In the genomic region with DNA sequence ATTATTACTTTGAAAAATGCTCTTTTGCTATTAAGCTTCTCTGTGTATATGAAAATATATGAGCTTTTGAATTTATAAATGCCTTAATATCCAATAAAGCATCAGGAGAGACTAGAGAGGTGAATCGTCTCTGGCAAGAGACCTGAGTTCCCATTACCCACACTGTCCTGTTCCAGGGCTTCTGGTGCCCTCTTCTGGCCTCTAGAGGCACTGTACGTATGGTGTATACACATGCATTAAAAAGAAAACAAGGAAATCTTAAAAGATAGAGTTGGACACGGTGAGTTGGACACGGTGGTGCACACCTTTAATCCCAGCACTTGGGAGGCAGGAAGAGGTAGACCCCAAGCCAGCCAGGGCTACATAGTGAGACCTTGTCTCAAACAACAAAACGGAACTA, we compare ENCODE assay signal across 9 mouse cellular contexts. TPM values are rescaled to one million over a fixed set of nuclear protein-coding genes. Genes with fewer than 3 reads are reported as not detected.
DNase-seq lines count a peak whose midpoint lies in the region; ATAC-seq and TF ChIP-seq lines count a peak whose summit lies in the region.
"Had no signal": no experiment of that assay in that cellular context is flagged by ENCODE, and none has a peak within 500 bp of the region (broad histone marks: within the 10 kb centered on the region; RNA-seq: fewer than 3 reads in every experiment).

No protein-coding gene starts in this region.

- H3K4me3 ChIP-seq in heart, embryonic 12.5 days: no peak overlapping the region
- no peak overlapping the region for H3K4me3 ChIP-seq in ES-E14 (ENCODE audit: insufficient read depth in 1 of 2, low read depth in 1 of 2, low read length in 2 of 2, poor library complexity in 1 of 2, severe bottlenecking in 1 of 2)
- no peak overlapping the region for H3K4me3 ChIP-seq in cortical plate, adult 2 months (ENCODE audit: insufficient read depth, low read length)
- H3K4me3 ChIP-seq in midbrain, embryonic 12.5 days: no peak overlapping the region
- H3K4me3 ChIP-seq: limb, embryonic 12.5 days had no signal

- no peak overlapping the region for H3K27ac ChIP-seq in heart, embryonic 12.5 days (ENCODE audit: poor library complexity, severe bottlenecking)
- no peak overlapping the region for H3K27ac ChIP-seq in ES-E14 (ENCODE audit: insufficient read depth, low read depth, low read length, poor library complexity, severe bottlenecking)
- H3K27ac ChIP-seq in cortical plate, adult 2 months (ENCODE audit: insufficient read depth, low read length): no peak overlapping the region
- no peak overlapping the region for H3K27ac ChIP-seq in midbrain, embryonic 12.5 days (replicated peaks)
- H3K27ac ChIP-seq: limb, embryonic 12.5 days had no signal

- ATAC-seq in heart, embryonic 12.5 days (ENCODE audit: insufficient number of reproducible peaks, low FRiP score): peak; percentile 63; the same call in 1 of the 2 replicates
- ATAC-seq in granulocyte monocyte progenitor cell, adult 5-6 weeks (replicated peaks; ENCODE audit: poor library complexity, severe bottlenecking): peak; percentile 96
- ATAC-seq in midbrain, embryonic 12.5 days (ENCODE audit: low FRiP score, low read depth): 0 out of 2 replicates have a peak, but pooled peaks have one; percentile 12

- intact Hi-C loops in left cerebral cortex, postnatal 14 days (cut with DNase I): no loop called here

- no peak for DNase-seq in heart, adult 11 months
- peak; percentile 78 for DNase-seq in ES-E14 (ENCODE audit: low read depth, low spot score)
- peak; percentile 59 to 66 for DNase-seq in left cerebral cortex, postnatal 14 days (ENCODE audit: low spot score in 2 of 2)
- peak; percentile 58 to 83 for DNase-seq in spleen, postnatal 4 days (ENCODE audit: low spot score in 2 of 2)

- WGBS in heart, embryonic 12.5 days: 35% methylated on average over 5 of the region's 5 CpGs
- WGBS in midbrain, embryonic 12.5 days: 36% methylated on average over 5 of the region's 5 CpGs

- TF ChIP-seq POLR2A in cortical plate, adult 2 months (IDR thresholded peaks at IDR 0.05; ENCODE audit: extremely low read depth, insufficient read depth, low read length): no peak

- no peaks in the 10 kb centered on the region for H3K9me3 ChIP-seq in heart, embryonic 12.5 days (replicated peaks)
- no peaks in the 10 kb centered on the region for H3K9me3 ChIP-seq in ES-E14 (ENCODE audit: control insufficient read depth, insufficient read depth, low read depth, low read length)
- H3K9me3 ChIP-seq in midbrain, embryonic 12.5 days: no peaks in the 10 kb centered on the region
- H3K9me3 ChIP-seq: limb, embryonic 12.5 days had no signal

- H3K27me3 ChIP-seq in heart, embryonic 12.5 days (replicated peaks): no peaks in the 10 kb centered on the region
- H3K27me3 ChIP-seq in midbrain, embryonic 12.5 days: no peaks in the 10 kb centered on the region
- H3K27me3 ChIP-seq: limb, embryonic 12.5 days had no signal

- TF ChIP-seq CTCF in cortical plate, adult 2 months (IDR thresholded peaks at IDR 0.05; ENCODE audit: extremely low read depth, insufficient read depth, low read length): peak; percentile 63

- in situ Hi-C loops in ES-E14 (cut with MboI; ENCODE audit: low sequenced_read_pairs in 2 of 2, unreplicated experiment in 2 of 2): no loop called here

- peaks cover 9% of the 10 kb centered on the region for H3K36me3 ChIP-seq in heart, embryonic 12.5 days
- H3K36me3 ChIP-seq in ES-E14 (ENCODE audit: control insufficient read depth, insufficient read depth, low read length, poor library complexity, severe bottlenecking): no peaks in the 10 kb centered on the region
- H3K36me3 ChIP-seq in midbrain, embryonic 12.5 days: peaks cover 27% of the 10 kb centered on the region

- no peak overlapping the region for H3K9ac ChIP-seq in heart, embryonic 12.5 days
- no peak overlapping the region for H3K9ac ChIP-seq in ES-E14 (ENCODE audit: insufficient read depth, low read depth, low read length, poor library complexity, severe bottlenecking)
- H3K9ac ChIP-seq in midbrain, embryonic 12.5 days (replicated peaks): no peak overlapping the region
- H3K9ac ChIP-seq: limb, embryonic 12.5 days had no signal

- H3K4me2 ChIP-seq in heart, embryonic 12.5 days: no peak overlapping the region
- H3K4me2 ChIP-seq in midbrain, embryonic 12.5 days (replicated peaks): no peak overlapping the region
- H3K4me2 ChIP-seq: limb, embryonic 12.5 days had no signal

- no peaks in the 10 kb centered on the region for H3K4me1 ChIP-seq in heart, embryonic 12.5 days (replicated peaks)
- peaks cover 0 to 4% of the 10 kb centered on the region in 2 experiments; a peak in 1 of 4 replicates for H3K4me1 ChIP-seq in ES-E14 (ENCODE audit: control insufficient read depth in 2 of 2, insufficient read depth in 2 of 2, low read length in 2 of 2, poor library complexity in 1 of 2)
- H3K4me1 ChIP-seq in cortical plate, adult 2 months (ENCODE audit: control insufficient read depth, insufficient read depth, low read length): no peaks in the 10 kb centered on the region
- no peaks in the 10 kb centered on the region for H3K4me1 ChIP-seq in midbrain, embryonic 12.5 days
- H3K4me1 ChIP-seq: limb, embryonic 12.5 days had no signal

TF ChIP-seq in ES-E14, 5 proteins besides CTCF, POLR2A, EP300 and RAD21:
- TF ChIP-seq ZC3H11A (IDR thresholded peaks at IDR 0.05; ENCODE audit: borderline replicate concordance, low read depth, low read length) (peak; percentile 20; the same call in 1 of the 2 replicates), ZNF384 (IDR thresholded peaks at IDR 0.05; ENCODE audit: low read depth, low read length) (no peak)
TF ChIP-seq in ES-E14: peak in this region for 1.

RNA-seq across cellular contexts. Expression of a gene that starts 11.1 kb away (rescaled TPM):
- polyA plus RNA-seq in heart, embryonic 12.5 days (2016; fragmentation: Nextera tagmentation; extraction: Ambion mirVana): 138 and 147 TPM in 2 replicates
- 43.4 and 46.3 TPM in 2 replicates for total RNA-seq in ES-E14 (2012; rRNA removed)
- polyA plus RNA-seq in cortical plate, adult 2 months (2012; rRNA removed): 49.4 and 49.8 TPM in 2 replicates
- total RNA-seq in granulocyte monocyte progenitor cell, adult 5-6 weeks (2014; fragmentation: Nextera tagmentation): 33.9 and 61.3 TPM in 2 replicates
- total RNA-seq in granulocyte monocyte progenitor cell, adult 5-6 weeks (2017): 30.4 and 48.5 TPM in 2 replicates
- total RNA-seq in left cerebral cortex, postnatal 14 days (2021): 100 to 1,000 TPM; 128 to 134 TPM
- 45.8 and 51.1 TPM in 2 replicates for polyA plus RNA-seq in midbrain, embryonic 12.5 days (2016; fragmentation: Nextera tagmentation; extraction: Ambion mirVana)

RNA-seq across cellular contexts. Expression of a gene that starts 53.4 kb away (rescaled TPM):
- polyA plus RNA-seq in heart, embryonic 12.5 days (2016; fragmentation: Nextera tagmentation; extraction: Ambion mirVana): 20.4 and 21.0 TPM in 2 replicates
- 16.1 and 17.8 TPM in 2 replicates for total RNA-seq in ES-E14 (2012; rRNA removed)
- 14.1 and 14.7 TPM in 2 replicates for polyA plus RNA-seq in cortical plate, adult 2 months (2012; rRNA removed)
- total RNA-seq in granulocyte monocyte progenitor cell, adult 5-6 weeks (2014; fragmentation: Nextera tagmentation): 26.3 and 29.6 TPM in 2 replicates
- total RNA-seq in granulocyte monocyte progenitor cell, adult 5-6 weeks (2017): 36.4 and 43.9 TPM in 2 replicates
- total RNA-seq in left cerebral cortex, postnatal 14 days (2021): 10 to 100 TPM; 29.2 to 30.0 TPM
- polyA plus RNA-seq in midbrain, embryonic 12.5 days (2016; fragmentation: Nextera tagmentation; extraction: Ambion mirVana): 27.7 and 28.0 TPM in 2 replicates

RNA-seq across cellular contexts. Expression of a gene that starts 53.6 kb away (rescaled TPM):
- polyA plus RNA-seq in heart, embryonic 12.5 days (2016; fragmentation: Nextera tagmentation; extraction: Ambion mirVana): 2.5 and 3.0 TPM in 2 replicates
- total RNA-seq in ES-E14 (2012; rRNA removed): 2.3 and 3.3 TPM in 2 replicates
- 4.4 and 4.9 TPM in 2 replicates for polyA plus RNA-seq in cortical plate, adult 2 months (2012; rRNA removed)
- 0.41 and 1.5 TPM in 2 replicates for total RNA-seq in granulocyte monocyte progenitor cell, adult 5-6 weeks (2014; fragmentation: Nextera tagmentation)
- 0.41 and 7.5 TPM in 2 replicates for total RNA-seq in granulocyte monocyte progenitor cell, adult 5-6 weeks (2017)
- 1 to 10 TPM; 2.1 to 3.2 TPM for total RNA-seq in left cerebral cortex, postnatal 14 days (2021)
- polyA plus RNA-seq in midbrain, embryonic 12.5 days (2016; fragmentation: Nextera tagmentation; extraction: Ambion mirVana): 5.3 and 7.0 TPM in 2 replicates

Comparison
In these comparisons a context has a peak if more than half of its experiments do, and no peak if none do; other contexts are left out.
1. ATAC-seq: peak in every context shown above with its lines; median percentile 96 in granulocyte monocyte progenitor cell, adult 5-6 weeks; 63 in heart, embryonic 12.5 days; 12 in midbrain, embryonic 12.5 days.